In the genomic region with DNA sequence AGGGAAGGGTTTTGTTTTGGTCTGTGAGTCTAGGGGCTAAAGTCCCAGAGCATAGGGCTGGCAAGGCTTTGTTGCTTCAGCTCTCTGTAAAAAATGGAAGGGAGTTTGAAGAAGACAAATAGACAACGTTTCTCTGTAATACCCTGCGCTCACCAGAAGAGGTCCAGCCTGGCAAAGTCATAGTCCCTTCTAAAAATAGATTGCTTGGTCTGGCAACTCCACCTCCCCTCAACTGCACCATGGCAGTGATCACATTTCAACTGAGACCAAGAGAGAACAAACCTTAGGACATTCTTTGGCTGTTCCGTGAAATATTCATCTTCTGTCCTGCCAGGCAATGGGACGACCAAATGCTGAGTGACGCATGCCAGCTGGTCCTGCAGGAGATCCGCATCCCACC, we compare ENCODE assay signal across 14 mouse cellular contexts. TPM values are rescaled to one million over a fixed set of nuclear protein-coding genes. Genes with fewer than 3 reads are reported as not detected.
A peak's percentile ranks its signal among the peaks of the same experiment; 100 is the strongest.
DNase-seq lines count a peak whose midpoint lies in the region; ATAC-seq and TF ChIP-seq lines count a peak whose summit lies in the region.
"Had no signal": no experiment of that assay in that cellular context is flagged by ENCODE, and none has a peak within 500 bp of the region (broad histone marks: within the 10 kb centered on the region; RNA-seq: fewer than 3 reads in every experiment).

No protein-coding gene starts in this region.

- H3K27ac ChIP-seq in liver, adult 2 months (replicated peaks; ENCODE audit: insufficient read depth, low read depth, low read length), result no peak overlapping the region
- H3K27ac ChIP-seq in embryonic facial prominence, embryonic 10.5 days (replicated peaks), result no peak overlapping the region
- no peak overlapping the region for H3K27ac ChIP-seq in forebrain, embryonic 16.5 days (ENCODE audit: low read length)
- H3K27ac ChIP-seq: heart, embryonic 15.5 days had no signal

- 71% methylated on average over 6 of the region's 6 CpGs for WGBS in liver, adult 2 months
- 67% methylated on average over 6 of the region's 6 CpGs for WGBS in embryonic facial prominence, embryonic 10.5 days
- 72% methylated on average over 6 of the region's 6 CpGs for WGBS in forebrain, embryonic 16.5 days

- no peak overlapping the region for H3K9ac ChIP-seq in liver, adult 2 months (ENCODE audit: low read depth, low read length)
- H3K9ac ChIP-seq in forebrain, embryonic 16.5 days (replicated peaks; ENCODE audit: low read depth, low read length), result no peak overlapping the region
- H3K9ac ChIP-seq: heart, embryonic 15.5 days had no signal

- no peak overlapping the region for H3K4me3 ChIP-seq in liver, adult 2 months (ENCODE audit: insufficient read depth, low read depth, low read length)
- H3K4me3 ChIP-seq in myocyte, result no peak overlapping the region
- H3K4me3 ChIP-seq in embryonic facial prominence, embryonic 10.5 days, result no peak overlapping the region
- no peak overlapping the region for H3K4me3 ChIP-seq in forebrain, embryonic 16.5 days (replicated peaks; ENCODE audit: low read length)
- H3K4me3 ChIP-seq: heart, embryonic 15.5 days had no signal

- no peak for TF ChIP-seq CTCF in liver, adult 2 months (IDR thresholded peaks at IDR 0.05; ENCODE audit: low read depth, low read length)
- TF ChIP-seq CTCF in brain, embryonic 14.5 days (IDR thresholded peaks at IDR 0.05; ENCODE audit: borderline replicate concordance, extremely low read depth, insufficient read depth, insufficient read length), result peak; percentile 3; the same call in 1 of the 2 replicates

- no peaks in the 10 kb centered on the region for H3K4me1 ChIP-seq in liver, adult 2 months (ENCODE audit: control insufficient read depth, insufficient read depth, low read length)
- H3K4me1 ChIP-seq in embryonic facial prominence, embryonic 10.5 days, result no peaks in the 10 kb centered on the region
- no peaks in the 10 kb centered on the region for H3K4me1 ChIP-seq in forebrain, embryonic 16.5 days (replicated peaks; ENCODE audit: control insufficient read depth, insufficient read depth, low read length)

- TF ChIP-seq POLR2A in liver, adult 2 months (IDR thresholded peaks at IDR 0.05; ENCODE audit: extremely low read depth, insufficient read depth, low read length), result no peak
- no peak for TF ChIP-seq POLR2A in brain, embryonic 14.5 days (IDR thresholded peaks at IDR 0.05; ENCODE audit: borderline replicate concordance, extremely low read depth, insufficient read depth, insufficient read length, poor library complexity, severe bottlenecking)
- no peak for TF ChIP-seq POLR2A in myocyte (IDR thresholded peaks at IDR 0.05; ENCODE audit: insufficient read length, low read depth)

- peak; percentile 56 for DNase-seq in gastrocnemius, adult 18-20 months (ENCODE audit: low spot score)
- DNase-seq in gastrocnemius, postnatal 4 days (ENCODE audit: low spot score in 2 of 2), result no peak
- DNase-seq in liver, adult 2 months (ENCODE audit: extremely low read depth, low read depth, low spot score), result peak; percentile 2
- no peak for DNase-seq in liver
- DNase-seq in brain, embryonic 14.5 days (ENCODE audit: low read depth), result no peak
- DNase-seq in embryonic facial prominence, embryonic 10.5 days (ENCODE audit: low spot score), result no peak
- DNase-seq: right cerebral cortex, postnatal 25 days; thymus, adult 2 months had no signal

- no peak overlapping the region for H3ac ChIP-seq in myocyte (ENCODE audit: control insufficient read depth, insufficient read length)

- no peak overlapping the region for H3K4me2 ChIP-seq in myocyte (ENCODE audit: low read depth)
- no peak overlapping the region for H3K4me2 ChIP-seq in forebrain, embryonic 16.5 days (ENCODE audit: low read length)
- H3K4me2 ChIP-seq: heart, embryonic 15.5 days had no signal

- peaks cover 3% of the 10 kb centered on the region; the same call in 1 of the 2 replicates for H3K27me3 ChIP-seq in liver, adult 2 months (ENCODE audit: control insufficient read depth, insufficient read depth, low read length)
- no peaks in the 10 kb centered on the region for H3K27me3 ChIP-seq in myocyte (ENCODE audit: control insufficient read depth, insufficient read depth, insufficient read length)
- H3K27me3 ChIP-seq in embryonic facial prominence, embryonic 10.5 days (replicated peaks; ENCODE audit: low read depth, poor library complexity, severe bottlenecking), result no peaks in the 10 kb centered on the region
- H3K27me3 ChIP-seq in forebrain, embryonic 16.5 days (replicated peaks; ENCODE audit: control insufficient read depth, insufficient read depth, low read length), result no peaks in the 10 kb centered on the region
- H3K27me3 ChIP-seq: heart, embryonic 15.5 days had no signal

- no peak for ATAC-seq in forebrain, embryonic 16.5 days

- no peaks in the 10 kb centered on the region for H3K79me2 ChIP-seq in liver, adult 2 months (ENCODE audit: control insufficient read depth, insufficient read depth, low read length)
- H3K79me2 ChIP-seq in myocyte (ENCODE audit: control insufficient read depth, insufficient read depth), result no peaks in the 10 kb centered on the region

- no peaks in the 10 kb centered on the region for H3K9me3 ChIP-seq in embryonic facial prominence, embryonic 10.5 days
- no peaks in the 10 kb centered on the region for H3K9me3 ChIP-seq in forebrain, embryonic 16.5 days (ENCODE audit: control insufficient read depth, low read length)
- H3K9me3 ChIP-seq: G1E; heart, embryonic 15.5 days had no signal

- H3K36me3 ChIP-seq in liver, adult 2 months (ENCODE audit: control insufficient read depth, insufficient read depth, low read length), result no peaks in the 10 kb centered on the region
- H3K36me3 ChIP-seq in myocyte (ENCODE audit: control insufficient read depth, insufficient read depth), result no peaks in the 10 kb centered on the region
- no peaks in the 10 kb centered on the region for H3K36me3 ChIP-seq in embryonic facial prominence, embryonic 10.5 days (replicated peaks)
- H3K36me3 ChIP-seq in forebrain, embryonic 16.5 days (ENCODE audit: control insufficient read depth, insufficient read depth), result no peaks in the 10 kb centered on the region
- H3K36me3 ChIP-seq: G1E; heart, embryonic 15.5 days had no signal

TF ChIP-seq in myocyte, 11 proteins besides CTCF, POLR2A, EP300 and RAD21:
- no peak for TF ChIP-seq CEBPB (IDR thresholded peaks at IDR 0.05; ENCODE audit: insufficient read depth, poor library complexity, severe bottlenecking)
- TF ChIP-seq POLR2AphosphoS2 (IDR thresholded peaks at IDR 0.05; ENCODE audit: insufficient read length, low read depth), result no peak
- TF ChIP-seq MYOG (IDR thresholded peaks at IDR 0.05; ENCODE audit: control insufficient read depth in 1 of 3, insufficient read depth in 1 of 3, insufficient read length in 2 of 3, low read depth in 2 of 3), result peak in 1 of 3 experiments; percentile 17
- TF ChIP-seq SRF (IDR thresholded peaks at IDR 0.05; ENCODE audit: control insufficient read depth, insufficient read length, low read depth), result no peak
- TF ChIP-seq MYOD1 (IDR thresholded peaks at IDR 0.05; ENCODE audit: control insufficient read depth in 1 of 3, insufficient read length in 2 of 3, low read depth in 2 of 3), result peak in 2 of 3 experiments; percentile 26 to 36

RNA-seq across cellular contexts. Expression of gene Aox4, which starts 30.1 kb away (rescaled TPM):
- under 1 TPM in 1 of 2 experiments, not detected in 1; 0.07 TPM for total RNA-seq in gastrocnemius, adult 18-20 months (2021)
- under 1 TPM; 0.52 to 0.98 TPM for total RNA-seq in gastrocnemius, postnatal 4 days (2021)
- total RNA-seq in liver, adult 2 months (2014; rRNA removed), result not detected in 2 replicates
- not detected in 2 replicates for polyA plus RNA-seq in liver, adult 2 months (2012; rRNA removed)
- polyA plus RNA-seq in brain, embryonic 14.5 days (2012; rRNA removed), result 0.22 and 0.40 TPM in 2 replicates
- polyA plus RNA-seq in myocyte (2012; fragmentation: generic; extraction: Trizol), result not detected
- polyA plus RNA-seq in embryonic facial prominence, embryonic 10.5 days (2016; fragmentation: Nextera tagmentation; extraction: Ambion mirVana), result 0.12 TPM in 1 of 2 replicates, not detected in the other
- 2.1 TPM in 2 replicates for polyA plus RNA-seq in forebrain, embryonic 16.5 days (2015; fragmentation: Nextera tagmentation; extraction: Ambion mirVana)

RNA-seq across cellular contexts. Expression of gene Aox2, which starts 37.8 kb away (rescaled TPM):
- under 1 TPM; 0.05 to 0.14 TPM for total RNA-seq in gastrocnemius, adult 18-20 months (2021)
- under 1 TPM; 0.27 to 0.34 TPM for total RNA-seq in gastrocnemius, postnatal 4 days (2021)
- under 0.01 TPM in 2 replicates for total RNA-seq in liver, adult 2 months (2014; rRNA removed)
- not detected in 2 replicates for polyA plus RNA-seq in liver, adult 2 months (2012; rRNA removed)
- 0.01 and 0.04 TPM in 2 replicates for polyA plus RNA-seq in brain, embryonic 14.5 days (2012; rRNA removed)
- polyA plus RNA-seq in myocyte (2012; fragmentation: generic; extraction: Trizol), result not detected
- polyA plus RNA-seq in embryonic facial prominence, embryonic 10.5 days (2016; fragmentation: Nextera tagmentation; extraction: Ambion mirVana), result 0.03 and 0.04 TPM in 2 replicates
- 0.05 TPM in 1 of 2 replicates, not detected in the other for polyA plus RNA-seq in forebrain, embryonic 16.5 days (2015; fragmentation: Nextera tagmentation; extraction: Ambion mirVana)
- total RNA-seq: left cerebral cortex, postnatal 25 days had no signal
- polyA plus RNA-seq: heart, embryonic 15.5 days; neural tube, embryonic 11.5 days had no signal

Comparison
In these comparisons a context has a peak if more than half of its experiments do, and no peak if none do; other contexts are left out.
1. DNase-seq: peak in gastrocnemius, adult 18-20 months (single experiment) and liver, adult 2 months (single experiment); none in gastrocnemius, postnatal 4 days (0 of 2), liver (single experiment), brain, embryonic 14.5 days (single experiment) and embryonic facial prominence, embryonic 10.5 days (single experiment).